In genomic region chr11:119603527-119603905, GRCm38 (mm10) we compare ENCODE assay signal across 8 mouse cellular contexts. TPM values are rescaled to one million over a fixed set of nuclear protein-coding genes. Genes with fewer than 3 reads are reported as not detected.
A peak's percentile ranks its signal among the peaks of the same experiment; 100 is the strongest.
DNase-seq lines count a peak whose midpoint lies in the region; ATAC-seq and TF ChIP-seq lines count a peak whose summit lies in the region.

No protein-coding gene starts in this region.

- no peaks in the 10 kb centered on the region for H3K27me3 ChIP-seq in embryonic facial prominence, embryonic 14.5 days (replicated peaks; ENCODE audit: control insufficient read depth, insufficient read depth, low read length)
- no peaks in the 10 kb centered on the region for H3K27me3 ChIP-seq in limb, embryonic 12.5 days
- no peaks in the 10 kb centered on the region for H3K27me3 ChIP-seq in stomach, embryonic 15.5 days (replicated peaks)

- ATAC-seq in embryonic facial prominence, embryonic 14.5 days (ENCODE audit: low read depth): no peak
- ATAC-seq in limb, embryonic 12.5 days (ENCODE audit: insufficient number of reproducible peaks, insufficient read depth, low FRiP score, low TSS enrichment, low read depth): no peak
- no peak for ATAC-seq in stomach, embryonic 15.5 days (ENCODE audit: insufficient read depth, low FRiP score, low read depth)

- H3K4me1 ChIP-seq in embryonic facial prominence, embryonic 14.5 days (ENCODE audit: control insufficient read depth, insufficient read depth, low read length): peaks cover 8% of the 10 kb centered on the region; the same call in 1 of the 2 replicates
- H3K4me1 ChIP-seq in limb, embryonic 12.5 days (replicated peaks): peaks cover 16% of the 10 kb centered on the region
- H3K4me1 ChIP-seq in stomach, embryonic 15.5 days: peaks cover 8% of the 10 kb centered on the region

- peak overlapping the region; percentile 90 for H3K4me3 ChIP-seq in layer of hippocampus, adult 2 months
- H3K4me3 ChIP-seq in embryonic facial prominence, embryonic 14.5 days (ENCODE audit: low read depth, low read length): peak overlapping the region; percentile 99
- peak overlapping the region; percentile 100 for H3K4me3 ChIP-seq in limb, embryonic 12.5 days (replicated peaks)
- peak overlapping the region; percentile 100 for H3K4me3 ChIP-seq in stomach, embryonic 15.5 days (replicated peaks)

- H3K9me3 ChIP-seq in embryonic facial prominence, embryonic 14.5 days (ENCODE audit: control insufficient read depth, low read length): no peaks in the 10 kb centered on the region
- H3K9me3 ChIP-seq in limb, embryonic 12.5 days: no peaks in the 10 kb centered on the region
- no peaks in the 10 kb centered on the region for H3K9me3 ChIP-seq in stomach, embryonic 15.5 days

- H3K27ac ChIP-seq in layer of hippocampus, adult 2 months: peak overlapping the region; percentile 96
- H3K27ac ChIP-seq in embryonic facial prominence, embryonic 14.5 days (replicated peaks; ENCODE audit: low read depth, low read length): peak overlapping the region; percentile 87
- H3K27ac ChIP-seq in limb, embryonic 12.5 days: peak overlapping the region; percentile 93
- peak overlapping the region; percentile 83 for H3K27ac ChIP-seq in stomach, embryonic 15.5 days

- H3K4me2 ChIP-seq in embryonic facial prominence, embryonic 14.5 days (ENCODE audit: low read depth, low read length): peak overlapping the region; percentile 89
- H3K4me2 ChIP-seq in limb, embryonic 12.5 days: peak overlapping the region; percentile 93
- H3K4me2 ChIP-seq in stomach, embryonic 15.5 days: peak overlapping the region; percentile 83

- no peak for DNase-seq in layer of hippocampus, adult 2 months (ENCODE audit: low spot score in 2 of 2)
- no peak for DNase-seq in layer of hippocampus, adult 8-10 months (ENCODE audit: low spot score in 2 of 2)
- DNase-seq in NIH3T3 (ENCODE audit: low read depth): peak; percentile 50
- no peak for DNase-seq in embryonic facial prominence, embryonic 14.5 days (ENCODE audit: low spot score)
- no peak for DNase-seq in thymus, postnatal 36 days
- DNase-seq in ovary, postnatal 14 days (ENCODE audit: low spot score): no peak

- WGBS in embryonic facial prominence, embryonic 14.5 days: 0% methylated on average over 25 of the region's 30 CpGs
- WGBS in limb, embryonic 12.5 days: under 1% methylated on average over 30 of the region's 30 CpGs
- under 1% methylated on average over 27 of the region's 30 CpGs for WGBS in stomach, embryonic 15.5 days

- H3K36me3 ChIP-seq in embryonic facial prominence, embryonic 14.5 days (ENCODE audit: control insufficient read depth, insufficient read depth, low read length): no peaks in the 10 kb centered on the region
- H3K36me3 ChIP-seq in limb, embryonic 12.5 days: peaks cover 22% of the 10 kb centered on the region
- no peaks in the 10 kb centered on the region for H3K36me3 ChIP-seq in stomach, embryonic 15.5 days

- H3K9ac ChIP-seq in embryonic facial prominence, embryonic 14.5 days (ENCODE audit: low read depth, low read length): peak overlapping the region; percentile 96
- H3K9ac ChIP-seq in limb, embryonic 12.5 days (replicated peaks): peak overlapping the region; percentile 98
- peak overlapping the region; percentile 94 for H3K9ac ChIP-seq in stomach, embryonic 15.5 days

- no peak for TF ChIP-seq CTCF in layer of hippocampus, adult 2 months (conservative IDR thresholded peaks at IDR 0.05)

RNA-seq across cellular contexts. Expression of gene Rptor, which starts 0.8 kb away (rescaled TPM):
- 10 to 100 TPM; 62.3 to 66.1 TPM for total RNA-seq in layer of hippocampus, adult 2 months (2021)
- total RNA-seq in layer of hippocampus, adult 8-10 months (2022): 10 to 100 TPM; 59.2 to 68.7 (median 63.5) TPM
- 10.6 and 11.6 TPM in 2 replicates for polyA plus RNA-seq in embryonic facial prominence, embryonic 14.5 days (2014; fragmentation: Nextera tagmentation; extraction: Ambion mirVana)
- polyA plus RNA-seq in limb, embryonic 12.5 days (2016; fragmentation: Nextera tagmentation; extraction: Ambion mirVana): 17.7 and 18.6 TPM in 2 replicates
- polyA plus RNA-seq in stomach, embryonic 15.5 days (2015; fragmentation: Nextera tagmentation; extraction: Ambion mirVana): 9.3 and 10.0 TPM in 2 replicates

RNA-seq across cellular contexts. Expression of gene Nptx1, which starts 56.0 kb away (rescaled TPM):
- 100 to 1,000 TPM; 475 to 499 TPM for total RNA-seq in layer of hippocampus, adult 2 months (2021)
- 100 to 1,000 TPM; 330 to 455 (median 386) TPM for total RNA-seq in layer of hippocampus, adult 8-10 months (2022)
- polyA plus RNA-seq in embryonic facial prominence, embryonic 14.5 days (2014; fragmentation: Nextera tagmentation; extraction: Ambion mirVana): 1.9 and 2.6 TPM in 2 replicates
- polyA plus RNA-seq in limb, embryonic 12.5 days (2016; fragmentation: Nextera tagmentation; extraction: Ambion mirVana): 1.0 and 1.4 TPM in 2 replicates
- 0.59 and 0.63 TPM in 2 replicates for polyA plus RNA-seq in stomach, embryonic 15.5 days (2015; fragmentation: Nextera tagmentation; extraction: Ambion mirVana)
